Mouse (Mus musculus) kidney, postnatal 0 days (tissue): ENCODE data around the gene Atp7b. TPM values are rescaled to one million over a fixed set of nuclear protein-coding genes. Genes with fewer than 3 reads are reported as not detected.

ENCODE experiments used
- ATAC-seq: fragments of 200-750 bp; cut with Nextera tagmentation; replicated peaks from 2 replicates; pipeline ENCODE4 v1.8.0; 2017; ENCODE audit warnings: low read depth, moderate number of reproducible peaks, moderate TSS enrichment, moderate library complexity; ENCODE audit not compliant: low FRiP score
- DNase-seq: peaks from one replicate; pipeline ENCODE4 v3.0.0-alpha.2; 2016; ENCODE audit warnings: low spot score
- H3K27ac ChIP-seq: fragments of 300-500 bp; sonication (generic); 2 replicates; pipeline ENCODE4 v1.5.1; 2014; ENCODE audit warnings: mild to moderate bottlenecking
- H3K27me3 ChIP-seq: fragments of 300-500 bp; sonication (generic); 2 replicates; pipeline ENCODE4 v1.6.1; 2014; ENCODE audit warnings: low read length, mixed read lengths; ENCODE audit not compliant: insufficient read depth
- H3K36me3 ChIP-seq: fragments of 300-500 bp; sonication (generic); 2 replicates; pipeline ENCODE4 v1.6.1; 2014; ENCODE audit warnings: low read length, mixed read lengths; ENCODE audit not compliant: insufficient read depth
- H3K4me1 ChIP-seq: fragments of 300-500 bp; sonication (generic); replicated peaks from 2 replicates; pipeline ENCODE4 v1.6.1; 2014; ENCODE audit warnings: antibody characterized with exemption, low read length, mixed read lengths; ENCODE audit not compliant: insufficient read depth
- H3K4me2 ChIP-seq: fragments of 300-500 bp; sonication (generic); 2 replicates; pipeline ENCODE4 v1.6.1; 2014; ENCODE audit warnings: mild to moderate bottlenecking, low read length, moderate library complexity, mixed read lengths
- H3K4me3 ChIP-seq: fragments of 300-500 bp; sonication (generic); replicated peaks from 2 replicates; pipeline ENCODE4 v1.5.1; 2014; ENCODE audit warnings: low read depth, low read length
- H3K9ac ChIP-seq: fragments of 300-500 bp; sonication (generic); 2 replicates; pipeline ENCODE4 v1.6.1; 2014; ENCODE audit warnings: low read depth, low read length
- H3K9me3 ChIP-seq: fragments of 300-500 bp; sonication (generic); replicated peaks from 2 replicates; pipeline ENCODE4 v1.6.1; 2016; ENCODE audit warnings: low read length, inconsistent platforms, mixed read lengths
- CTCF ChIP-seq: IDR thresholded peaks from 2 replicates; pipeline ENCODE4 v1.5.1; 2016; ENCODE audit warnings: antibody characterized with exemption, low read depth, mild to moderate bottlenecking, moderate library complexity
- WGBS: fragments of 180-500 bp; shearing (Covaris S2); extraction: QIAGEN DNeasy Blood & Tissue Kit; methylation state at CpG from one replicate; pipeline ENCODE4 v1.1.7; 2014; 5-methylcytosine and 5-hydroxymethylcytosine counted together
- polyA plus RNA-seq: library from polyadenylated mRNA; unstranded; fragments of >200 nt; fragmentation: Nextera tagmentation; extraction: Ambion mirVana; gene quantifications from 2 replicates; pipeline ENCODE4 v1.2.1, GENCODE M21; 2015

The Atp7b gene
- polyA plus RNA-seq, 1 experiment from 2014 or later: 0.33 TPM

GRCm38 (mm10) chr8:22013034-22013707 lies 46.9 kb downstream of the Atp7b start:
- DNase-seq: no peak
- 59% methylated on average over 24 of the region's 24 CpGs for WGBS
- Histone ChIP-seq H3K27ac (no peak overlapping the region), H3K9ac (no peak overlapping the region), H3K9me3 (no peaks in the 10 kb centered on the region), H3K4me3 (no peak overlapping the region), H3K4me1 (no peaks in the 10 kb centered on the region), H3K27me3 (no peaks in the 10 kb centered on the region), H3K4me2 (no peak overlapping the region), H3K36me3 (no peaks in the 10 kb centered on the region)
- no peak for TF ChIP-seq CTCF
- 0 out of 2 replicates have a peak, but pooled peaks have one; percentile 15 for ATAC-seq

GRCm38 (mm10) chr8:22009403-22009802 lies 50.7 kb downstream of the Atp7b start:
- DNase-seq: no peak
- Histone ChIP-seq H3K27ac (no peak overlapping the region), H3K4me1 (no peaks in the 10 kb centered on the region), H3K4me3 (no peak overlapping the region), H3K27me3 (no peaks in the 10 kb centered on the region), H3K9ac (no peak overlapping the region), H3K4me2 (no peak overlapping the region), H3K36me3 (no peaks in the 10 kb centered on the region), H3K9me3 (no peaks in the 10 kb centered on the region)
- no peak for TF ChIP-seq CTCF
- ATAC-seq: no peak
- WGBS: 68% methylated on average over 3 of the region's 3 CpGs

- no peaks in the 10 kb centered on the region for H3K9me3 ChIP-seq
- H3K36me3 ChIP-seq: no peaks in the 10 kb centered on the region
- ATAC-seq: no peak
- H3K4me2 ChIP-seq: no peak overlapping the region
- DNase-seq: no peak
- TF ChIP-seq CTCF: no peak
- 56% methylated on average over 6 of the region's 6 CpGs for WGBS
- H3K9ac ChIP-seq: no peak overlapping the region
- no peak overlapping the region for H3K27ac ChIP-seq
- no peaks in the 10 kb centered on the region for H3K4me1 ChIP-seq
- H3K27me3 ChIP-seq: no peaks in the 10 kb centered on the region
- H3K4me3 ChIP-seq: no peak overlapping the region
These were observed 53.7 kb downstream of the Atp7b start for GRCm38 (mm10) chr8:22006423-22006822.

GRCm38 (mm10) chr8:22004750-22005522 lies 55.2 kb downstream of the Atp7b start:
- H3K9ac ChIP-seq: no peak overlapping the region
- no peak overlapping the region for H3K27ac ChIP-seq
- H3K4me1 ChIP-seq: no peaks in the 10 kb centered on the region
- no peak overlapping the region for H3K4me3 ChIP-seq
- no peaks in the 10 kb centered on the region for H3K36me3 ChIP-seq
- WGBS: 77% methylated on average over 14 of the region's 14 CpGs
- ATAC-seq: no peak
- no peak for DNase-seq
- H3K4me2 ChIP-seq: no peak overlapping the region
- H3K9me3 ChIP-seq: no peaks in the 10 kb centered on the region
- TF ChIP-seq CTCF: no peak
- H3K27me3 ChIP-seq: no peaks in the 10 kb centered on the region

GRCm38 (mm10) chr8:21995181-21995580 lies 64.9 kb downstream of the Atp7b start:
- ATAC-seq (no peak), DNase-seq (peak; percentile 60)
- no peaks in the 10 kb centered on the region for H3K36me3 ChIP-seq
- no peak overlapping the region for H3K4me3 ChIP-seq
- WGBS: 23% methylated on average over 3 of the region's 3 CpGs
- no peaks in the 10 kb centered on the region for H3K4me1 ChIP-seq
- H3K27ac ChIP-seq: no peak overlapping the region
- no peak overlapping the region for H3K9ac ChIP-seq
- no peaks in the 10 kb centered on the region for H3K27me3 ChIP-seq
- H3K9me3 ChIP-seq: no peaks in the 10 kb centered on the region
- TF ChIP-seq CTCF: no peak
- H3K4me2 ChIP-seq: no peak overlapping the region

- Histone ChIP-seq H3K4me2 (no peak overlapping the region), H3K4me1 (no peaks in the 10 kb centered on the region), H3K27ac (no peak overlapping the region), H3K9ac (no peak overlapping the region), H3K4me3 (no peak overlapping the region), H3K36me3 (no peaks in the 10 kb centered on the region), H3K9me3 (no peaks in the 10 kb centered on the region), H3K27me3 (no peaks in the 10 kb centered on the region)
- ATAC-seq (peak; percentile 69; the same call in 1 of the 2 replicates), DNase-seq (peak; percentile 60)
- peak; percentile 78 for TF ChIP-seq CTCF
- 22% methylated on average over 6 of the region's 6 CpGs for WGBS
These were observed 67.9 kb downstream of the Atp7b start for GRCm38 (mm10) chr8:21992184-21992583.
